Mouse (Mus musculus) liver, postnatal 0 days (tissue): Measurements from ENCODE around the gene Sgpp2.

Experiments used
- CTCF ChIP-seq: sonication (generic); IDR thresholded peaks from 2 replicates; pipeline ENCODE4 v1.5.1; 2016; ENCODE audit warnings: antibody characterized with exemption, low read depth
- EP300 ChIP-seq: IDR thresholded peaks from 2 replicates; pipeline ENCODE4 v1.6.1; 2016; ENCODE audit warnings: antibody characterized with exemption, low read depth, mild to moderate bottlenecking

DNA sequence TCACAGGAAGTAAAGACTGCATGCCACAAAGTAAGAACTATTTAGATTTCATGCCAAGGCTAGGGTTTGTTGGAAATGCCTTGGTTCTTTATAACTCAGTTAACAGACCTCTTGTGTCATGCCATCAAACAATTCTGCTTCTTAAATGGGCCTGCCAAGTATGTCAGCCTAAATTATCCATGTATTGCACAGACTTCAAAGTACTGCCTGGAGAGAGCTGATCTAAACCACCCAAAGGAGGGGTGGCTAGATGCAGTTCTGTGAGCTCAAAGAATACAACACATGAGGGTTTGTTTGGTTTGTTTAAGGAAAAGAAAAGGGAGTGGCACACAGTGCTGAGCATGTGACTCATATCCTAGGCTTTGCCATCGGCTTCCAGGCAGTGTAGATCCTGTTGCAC, 137.9 kb downstream of the Sgpp2 start:
- no peak for TF ChIP-seq CTCF
- TF ChIP-seq EP300, result no peak
